Mouse (Mus musculus): Measurements from ENCODE around the gene Wipf1.

DNA sequence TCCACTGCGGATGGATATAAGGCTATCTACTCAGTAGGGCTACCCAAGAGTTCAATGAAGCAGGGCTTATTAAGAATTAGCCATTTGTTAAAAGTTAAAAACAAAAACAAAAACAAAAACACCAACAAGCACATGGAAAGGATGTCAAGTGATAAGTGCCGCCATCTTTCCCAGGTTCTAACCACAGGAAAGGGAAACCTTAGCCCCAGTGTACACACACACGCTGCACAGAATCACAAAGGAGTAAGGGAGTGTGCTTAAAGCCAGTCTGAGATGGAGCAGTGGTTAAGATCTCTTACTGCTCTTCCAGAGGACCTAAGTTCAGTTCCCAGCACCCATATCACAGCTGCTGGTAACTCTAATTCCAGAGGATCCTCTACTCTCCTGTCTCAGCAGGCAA lies 78.0 kb downstream of the Wipf1 start:
- TF ChIP-seq CTCF (IDR thresholded peaks at IDR 0.05; ENCODE audit: control insufficient read depth, insufficient read depth, insufficient read length) (no peak), CEBPB (IDR thresholded peaks at IDR 0.05; ENCODE audit: low read depth) (no peak), MYOD1 (IDR thresholded peaks at IDR 0.05; ENCODE audit: control insufficient read depth, insufficient read length, low read depth) (no peak), MAX (IDR thresholded peaks at IDR 0.05) (no peak)

All from C2C12 (cell line).